Mouse (Mus musculus) erythroid progenitor cell, adult 5-6 weeks (primary cell): ENCODE measurements around the gene Rab37. TPM values are rescaled to one million over a fixed set of nuclear protein-coding genes. Genes with fewer than 3 reads are reported as not detected.

Experiments
- ATAC-seq: replicated peaks from 2 replicates; pipeline ENCODE4 v1.8.0; 2016; ENCODE audit warnings: moderate number of reproducible peaks, mild to moderate bottlenecking, moderate TSS enrichment, inconsistent platforms; ENCODE audit not compliant: poor library complexity, low FRiP score, severe bottlenecking
- total RNA-seq, 2 experiments: library from RNA; stranded (forward) in 1 of 2; stranded (reverse) in 1 of 2; fragments of 150-400 nt in 1 of 2; fragments of 186-747, 209-891 nt in 1 of 2; gene quantifications; 2 replicates each; pipeline versions ENCODE4 v1.2.3 to v1.2.4; 2015 to 2017; ENCODE audit warnings: low replicate concordance in 2 of 2

Gene Rab37
- total RNA-seq, 2 experiments from 2014 or later, result 5.8 to 10.5 TPM

DNA sequence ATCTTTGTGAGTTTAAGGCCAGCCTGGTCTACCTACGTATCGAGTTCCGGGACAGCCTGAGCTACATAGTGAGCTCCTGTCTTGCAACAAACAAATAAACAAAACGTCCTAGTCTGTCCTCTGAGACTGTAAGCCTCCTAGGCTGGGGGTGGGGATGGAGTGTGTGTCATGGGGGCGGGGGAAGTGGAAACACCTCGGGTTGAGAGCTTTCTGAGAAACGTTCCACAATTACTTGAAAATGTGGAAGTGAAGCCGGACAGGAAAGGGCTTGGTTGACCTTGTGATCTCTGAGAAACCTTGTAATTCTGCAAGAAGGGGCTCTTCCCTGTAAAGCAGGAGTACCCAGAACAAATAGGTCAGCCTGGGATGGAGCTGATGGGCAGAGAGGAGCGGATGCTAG lies 28.2 kb downstream of the Rab37 start:
- ATAC-seq, result no peak

DNA sequence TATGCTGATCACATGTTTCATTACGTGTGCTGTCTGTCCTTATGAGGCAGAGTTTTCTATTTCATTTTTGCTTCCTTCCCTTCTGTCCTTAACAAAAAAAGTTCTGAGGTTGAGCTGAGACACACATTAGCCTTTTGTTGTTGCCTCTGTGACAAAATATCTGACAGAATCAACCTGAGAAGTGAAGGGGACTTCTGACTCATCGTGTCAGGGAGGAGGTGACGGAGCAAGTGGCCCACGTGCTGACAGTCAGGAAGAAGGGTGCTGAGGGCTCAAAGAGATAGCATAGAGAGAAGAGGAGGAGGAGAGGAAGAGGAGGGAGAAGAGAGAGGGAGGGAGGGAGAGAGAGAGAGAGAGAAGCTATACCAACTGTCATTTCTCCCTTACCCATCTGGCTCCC lies 37.3 kb downstream of the Rab37 start:
- ATAC-seq, result no peak

DNA sequence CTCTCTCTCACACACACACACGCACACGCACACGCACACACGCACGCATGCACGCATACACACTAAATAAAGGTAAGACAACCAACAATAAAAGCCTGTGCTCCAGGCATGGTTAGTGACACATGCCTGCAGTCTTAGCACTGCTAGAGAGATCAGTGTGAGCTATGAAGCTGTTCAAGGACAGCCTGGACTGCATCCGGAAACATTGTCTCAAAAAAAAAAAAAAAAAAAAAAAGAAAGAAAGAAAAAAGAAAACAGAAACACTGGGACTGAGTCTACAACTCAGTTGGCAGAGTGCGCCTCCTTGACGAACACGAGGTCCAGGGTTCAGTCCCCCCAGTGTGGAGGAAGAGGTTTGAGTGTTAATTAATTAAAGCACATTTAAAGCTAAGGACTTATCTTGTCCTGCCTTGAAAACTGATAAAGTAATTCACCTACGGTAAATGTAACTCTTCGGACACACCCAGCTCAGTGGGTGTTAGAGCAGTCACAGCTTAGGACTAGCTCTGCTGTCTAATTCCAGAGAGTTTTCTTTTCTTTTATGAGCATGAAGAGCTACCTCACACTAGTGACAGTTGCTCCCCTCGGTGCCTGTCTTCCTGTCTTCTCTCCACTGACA lies 38.4 kb downstream of the Rab37 start:
- no peak for ATAC-seq

DNA sequence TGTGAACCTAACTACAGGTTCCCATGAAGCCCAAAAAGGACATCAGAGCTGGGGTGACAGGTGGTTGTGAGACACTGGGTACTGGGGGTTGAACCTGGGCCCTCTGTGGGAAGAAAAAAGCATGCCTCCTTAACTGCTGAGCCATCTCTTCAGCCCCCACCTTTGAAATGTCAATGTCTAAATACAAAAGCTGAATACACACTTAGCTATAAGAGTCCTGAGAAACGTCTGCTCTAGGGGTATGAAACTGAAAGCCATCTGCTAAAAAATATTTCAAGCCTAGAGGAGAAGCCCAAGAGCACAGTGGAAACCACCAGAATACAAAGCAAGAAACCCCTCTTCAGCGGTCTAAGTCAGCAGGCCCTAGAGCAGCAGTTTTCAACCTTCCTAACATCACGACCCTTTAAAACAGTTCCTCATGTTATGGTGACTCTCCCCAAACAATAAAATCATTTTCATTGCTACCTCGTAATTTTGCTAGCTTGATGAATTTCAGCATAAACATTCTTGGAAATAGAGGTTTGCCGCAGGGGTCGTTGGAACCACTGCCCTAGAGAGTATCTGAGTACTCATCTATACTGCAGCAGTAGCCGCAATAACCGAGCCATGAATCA lies 40.6 kb downstream of the Rab37 start:
- ATAC-seq, result no peak

DNA sequence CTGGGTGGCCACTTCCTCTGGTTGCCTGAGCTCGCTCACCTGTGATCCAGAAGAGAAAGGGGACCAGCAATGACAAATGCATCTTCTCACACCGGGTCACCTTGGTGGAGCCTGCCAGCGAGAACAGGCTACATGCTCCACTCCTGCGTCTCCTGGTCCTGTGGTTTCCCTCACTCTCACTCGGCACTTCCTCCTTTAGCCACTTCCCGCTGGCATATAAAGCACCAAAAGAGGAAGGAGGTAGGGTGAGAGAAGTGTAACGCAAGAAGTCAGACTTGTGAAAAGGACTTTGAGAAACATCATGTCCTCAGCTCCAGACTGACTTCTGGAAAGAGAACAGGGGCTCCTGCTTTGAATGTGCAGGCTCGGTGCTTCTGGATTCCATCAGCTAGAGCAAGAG lies 42.6 kb downstream of the Rab37 start, which contains the start of gene Cd300lf:
Gene Cd300lf, minus strand, starts transcription at position 193 of the 400 bp plus-strand sequence.
- ATAC-seq, result no peak

DNA sequence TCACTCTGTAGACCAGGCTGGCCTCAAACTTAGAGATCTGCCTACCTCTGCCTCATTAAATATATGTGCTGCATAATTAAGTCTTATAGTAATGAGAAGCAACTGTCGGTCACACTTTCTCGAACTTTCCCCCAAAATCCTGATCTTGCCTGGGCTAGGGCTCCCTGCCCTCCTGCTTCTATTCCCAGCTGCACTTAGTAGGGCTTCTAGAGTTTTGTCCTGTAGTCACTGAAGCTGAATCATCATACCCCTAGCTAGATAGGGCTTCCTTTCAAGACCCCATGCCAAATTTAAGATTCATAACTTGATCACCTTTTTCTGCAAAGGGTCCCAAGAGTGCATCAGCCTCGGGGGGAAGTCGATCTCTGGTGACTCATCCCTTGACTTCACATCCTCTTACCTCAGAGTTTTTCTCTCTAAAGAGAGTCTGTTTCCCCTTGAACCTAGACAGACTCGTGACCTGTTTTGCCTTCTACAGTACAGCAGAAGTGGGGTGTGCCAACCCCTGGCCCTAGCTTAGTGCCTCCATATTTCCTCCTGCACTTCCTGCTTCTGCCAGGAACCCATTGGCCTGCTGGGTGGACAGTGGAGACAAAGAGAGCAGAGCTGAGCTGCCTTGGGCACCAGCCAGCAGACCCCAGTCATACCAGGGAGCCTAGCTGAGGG lies 47.5 kb downstream of the Rab37 start:
- no peak for ATAC-seq

DNA sequence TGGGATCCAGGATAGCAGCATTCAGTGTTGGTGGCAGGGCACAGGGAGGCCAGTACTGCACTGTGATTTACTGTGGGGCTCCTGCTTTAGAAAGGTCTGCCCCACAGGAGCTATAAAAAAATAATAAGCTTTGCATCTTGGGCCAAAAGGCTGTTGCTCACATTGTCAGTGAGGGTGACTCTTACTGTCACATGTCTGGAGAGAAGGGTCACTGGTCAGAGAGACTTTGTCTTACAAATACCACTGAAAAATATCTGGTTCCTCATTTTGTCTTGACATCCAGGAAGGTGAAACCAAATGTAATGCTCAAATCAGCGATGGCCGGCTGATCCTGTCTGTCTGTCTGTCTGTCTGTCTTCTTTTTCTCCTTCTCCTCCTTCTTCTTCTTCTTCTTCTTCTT lies 50.7 kb downstream of the Rab37 start:
- no peak for ATAC-seq

DNA sequence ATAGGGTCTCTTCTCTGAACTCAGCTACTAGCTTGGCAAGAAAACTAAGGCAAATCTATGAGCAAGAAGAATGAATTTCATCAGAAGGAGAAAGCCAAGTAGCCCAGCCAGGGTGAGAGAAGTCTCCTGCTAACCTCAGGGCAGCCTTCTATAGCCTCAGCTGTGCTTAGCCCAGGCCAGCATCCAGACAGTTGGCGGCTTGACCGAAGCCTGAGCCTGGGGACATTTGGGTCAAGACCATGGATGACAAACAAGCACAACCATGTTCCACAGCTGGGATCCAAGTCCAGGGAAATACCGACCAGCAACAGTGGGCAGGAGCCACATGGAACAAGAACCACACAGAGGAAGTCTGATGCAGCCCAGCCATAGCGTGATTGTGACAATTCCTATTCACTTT lies 56.6 kb downstream of the Rab37 start:
- ATAC-seq, result no peak

DNA sequence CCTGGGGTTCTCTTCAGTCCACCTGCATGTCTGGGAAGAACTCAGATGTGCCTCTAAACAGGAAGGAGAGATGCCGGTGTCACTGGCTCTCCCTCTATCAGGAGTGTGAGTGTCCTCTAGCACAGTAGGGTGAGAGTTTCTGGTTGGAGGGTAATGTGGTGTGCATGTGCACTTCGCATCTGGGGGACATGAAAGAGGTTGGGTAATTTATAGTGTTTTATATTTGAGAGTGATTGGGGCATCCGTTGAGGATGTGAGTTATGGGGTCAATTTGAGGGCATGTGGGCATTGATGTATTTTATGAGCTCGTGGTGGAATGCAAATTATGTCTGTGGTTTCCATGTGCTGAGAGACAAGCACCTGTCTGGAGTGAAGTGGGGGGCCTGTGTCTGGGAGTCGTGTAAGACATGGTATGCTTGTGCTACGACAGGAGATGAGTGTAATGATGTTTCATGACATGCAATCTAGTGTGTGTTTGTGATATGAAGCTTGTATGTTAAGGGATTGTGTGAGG lies 59.6 kb downstream of the Rab37 start:
- no peak for ATAC-seq

DNA sequence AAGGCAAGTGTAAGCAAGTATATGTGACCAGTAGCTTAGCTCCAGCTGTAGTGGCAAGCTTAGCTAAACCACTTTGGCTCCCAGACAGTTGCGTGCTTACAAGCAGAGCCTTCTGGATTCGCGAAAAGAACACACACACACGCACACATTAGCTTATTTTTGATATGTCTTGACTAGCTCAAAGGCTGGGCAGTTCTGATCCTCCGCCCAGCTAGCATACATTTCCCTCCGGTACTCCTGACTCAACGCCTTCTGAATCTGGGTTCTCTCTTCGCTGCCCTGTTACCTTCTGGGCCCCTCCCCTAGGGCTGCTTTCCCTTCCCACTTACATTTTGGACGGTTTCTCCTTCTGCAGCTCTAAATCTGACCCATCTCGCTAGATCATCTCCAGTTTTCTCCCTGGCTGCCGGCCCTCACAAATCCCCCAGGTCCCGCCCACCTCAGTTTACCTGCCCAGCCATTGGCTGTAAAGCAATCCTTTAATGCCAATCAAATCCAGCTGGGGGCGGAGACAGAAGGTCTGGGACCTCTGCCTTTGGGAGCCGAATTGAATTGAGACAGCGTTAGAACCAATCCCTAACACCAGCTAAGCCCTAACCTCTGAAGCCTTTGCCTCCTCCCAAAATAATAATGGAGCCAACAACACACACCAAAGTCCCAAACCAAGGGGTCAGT lies 60.7 kb downstream of the Rab37 start:
- no peak for ATAC-seq

DNA sequence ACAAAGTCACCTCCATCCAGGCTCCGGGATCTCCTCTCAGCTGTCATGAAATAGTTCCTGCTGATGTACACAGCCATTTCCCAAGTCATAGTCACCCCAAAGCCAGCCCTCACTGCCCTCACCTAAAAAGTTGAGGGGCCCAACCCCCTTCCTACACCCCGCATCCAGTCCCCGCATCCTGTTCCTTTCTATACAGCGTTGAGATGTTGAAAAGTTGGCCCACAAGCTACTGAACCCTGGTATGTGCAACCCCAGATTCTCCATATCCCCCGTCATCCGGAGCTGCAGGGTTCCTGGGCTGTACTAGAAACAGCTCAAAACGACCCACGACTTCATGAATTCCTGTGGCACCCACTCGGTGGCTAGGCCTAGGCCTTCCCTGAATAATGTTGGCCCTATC lies 61.9 kb downstream of the Rab37 start:
- no peak for ATAC-seq

DNA sequence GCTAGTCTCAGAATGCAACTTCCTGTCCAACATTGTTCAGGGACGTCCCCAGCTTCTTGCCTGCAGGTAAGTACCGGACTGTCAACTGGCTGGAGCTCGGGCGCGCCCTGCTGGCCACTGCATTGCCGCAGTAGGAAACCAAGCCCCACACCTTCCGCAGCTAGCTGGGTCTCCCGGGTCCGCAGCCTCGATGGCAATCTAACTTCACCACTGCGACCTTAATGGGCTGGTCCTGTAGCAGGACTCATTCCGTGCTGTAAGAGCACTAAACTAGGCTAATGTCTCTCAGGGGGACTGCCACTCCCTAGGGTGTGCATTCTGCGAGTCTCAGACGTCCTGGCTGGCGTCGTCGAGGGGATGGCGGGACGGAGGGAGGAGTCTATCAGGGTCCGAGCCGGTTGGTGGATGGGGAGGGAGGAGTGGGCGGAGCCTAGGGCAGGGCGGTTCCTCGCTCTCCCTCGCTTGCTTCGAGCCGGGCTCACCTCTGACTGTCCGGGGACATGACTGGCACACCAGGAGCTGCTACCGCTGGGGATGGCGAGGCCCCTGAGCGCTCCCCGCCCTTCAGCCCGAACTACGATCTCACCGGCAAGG lies 62.6 kb downstream of the Rab37 start:
- peak; percentile 74 for ATAC-seq

DNA sequence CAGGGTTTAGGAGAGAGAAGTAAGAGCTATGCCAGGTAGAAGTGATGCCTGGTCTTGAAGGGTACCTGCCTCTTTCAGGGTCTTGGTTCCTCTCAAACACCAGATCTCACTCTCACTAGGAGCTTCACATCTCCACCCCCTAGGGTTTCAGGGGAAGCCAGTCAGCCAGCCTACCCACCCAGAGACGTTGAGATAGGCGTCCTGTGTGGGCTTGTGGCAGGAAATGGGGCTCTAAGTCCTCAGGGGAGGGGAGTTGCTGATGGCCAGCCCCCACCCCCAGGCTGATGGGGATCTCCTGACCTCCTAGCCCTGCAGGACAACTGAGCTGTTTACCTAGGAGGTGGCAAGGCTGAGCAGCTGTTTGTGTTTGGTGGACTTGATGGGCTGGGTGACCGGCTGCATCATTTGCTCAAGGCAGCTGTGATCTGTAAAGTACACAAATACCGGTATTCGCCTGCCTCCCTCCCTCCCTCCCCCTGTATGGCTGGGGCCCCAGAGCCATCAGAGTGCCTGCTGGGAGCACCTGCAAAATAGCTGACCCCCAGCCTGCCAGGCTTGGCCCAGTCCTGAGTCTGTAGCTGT lies 63.9 kb downstream of the Rab37 start:
- no peak for ATAC-seq

DNA sequence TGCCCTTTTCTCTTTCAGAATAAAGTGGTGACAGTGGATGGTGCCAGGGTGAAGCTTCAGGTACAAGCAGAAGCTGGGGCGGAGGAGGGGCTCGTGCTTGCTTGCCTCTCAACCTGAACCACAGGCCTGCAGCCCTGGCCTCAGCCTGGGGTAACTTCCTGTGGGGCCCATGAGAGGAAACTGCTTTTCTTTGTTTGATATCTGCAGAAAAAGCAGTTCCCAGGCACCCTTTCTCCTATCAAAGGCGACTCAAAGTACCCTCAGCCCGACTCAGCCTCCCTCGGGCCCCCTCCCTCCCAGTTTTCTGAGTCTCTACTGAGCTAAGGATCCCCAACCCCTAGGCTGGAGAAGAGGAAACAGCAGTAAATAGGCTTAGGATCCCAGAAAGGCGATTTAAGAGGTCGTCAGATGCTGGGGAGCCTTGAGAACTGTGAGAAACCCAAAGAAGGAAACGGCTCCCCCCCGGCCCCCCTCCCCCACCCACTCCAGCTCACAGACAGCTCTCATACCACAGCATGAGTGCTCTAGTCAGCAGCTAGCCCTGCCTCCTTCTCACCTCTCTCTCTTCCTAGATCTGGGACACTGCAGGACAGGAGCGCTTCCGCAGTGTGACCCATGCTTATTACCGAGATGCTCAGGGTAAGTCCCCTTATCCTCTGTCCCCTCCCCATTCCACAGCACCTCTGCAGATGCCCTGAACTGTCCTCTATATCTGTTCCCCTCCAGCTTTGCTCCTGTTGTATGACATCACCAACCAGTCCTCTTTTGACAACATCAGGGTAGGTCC lies 66.9 kb downstream of the Rab37 start:
- no peak for ATAC-seq

DNA sequence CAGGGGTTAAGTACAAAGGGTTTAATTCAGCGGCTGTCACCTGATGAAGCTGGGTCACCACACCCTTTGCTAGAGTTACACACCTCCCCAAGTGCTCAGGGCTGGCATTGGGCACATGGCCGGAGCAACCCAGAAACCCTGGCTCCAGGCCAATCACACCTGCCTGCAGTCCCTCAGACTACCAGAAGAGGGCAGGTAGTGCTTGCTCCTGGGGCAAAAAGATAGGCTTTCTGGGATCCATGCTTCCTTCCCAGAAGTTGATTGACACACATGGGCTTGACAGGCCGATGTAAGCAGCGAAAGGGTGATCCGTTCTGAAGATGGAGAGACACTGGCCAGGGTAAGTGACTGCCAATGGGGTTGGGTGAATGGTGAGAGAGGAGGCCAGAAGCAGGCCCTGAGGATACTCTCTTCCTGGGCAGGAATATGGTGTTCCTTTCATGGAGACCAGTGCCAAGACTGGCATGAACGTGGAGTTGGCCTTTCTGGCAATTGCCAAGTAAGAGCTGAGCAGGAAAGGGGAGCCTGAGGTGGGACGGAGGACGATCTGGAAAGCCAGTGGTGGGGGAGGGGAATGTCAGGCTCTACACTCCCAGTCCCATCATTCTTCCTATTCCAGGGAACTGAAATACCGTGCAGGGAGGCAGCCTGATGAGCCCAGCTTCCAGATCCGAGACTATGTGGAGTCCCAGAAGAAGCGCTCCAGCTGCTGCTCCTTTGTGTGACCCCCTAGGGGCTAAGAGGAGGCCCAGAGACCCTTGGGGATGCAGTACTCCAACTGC lies 69.0 kb downstream of the Rab37 start:
- ATAC-seq, result no peak

DNA sequence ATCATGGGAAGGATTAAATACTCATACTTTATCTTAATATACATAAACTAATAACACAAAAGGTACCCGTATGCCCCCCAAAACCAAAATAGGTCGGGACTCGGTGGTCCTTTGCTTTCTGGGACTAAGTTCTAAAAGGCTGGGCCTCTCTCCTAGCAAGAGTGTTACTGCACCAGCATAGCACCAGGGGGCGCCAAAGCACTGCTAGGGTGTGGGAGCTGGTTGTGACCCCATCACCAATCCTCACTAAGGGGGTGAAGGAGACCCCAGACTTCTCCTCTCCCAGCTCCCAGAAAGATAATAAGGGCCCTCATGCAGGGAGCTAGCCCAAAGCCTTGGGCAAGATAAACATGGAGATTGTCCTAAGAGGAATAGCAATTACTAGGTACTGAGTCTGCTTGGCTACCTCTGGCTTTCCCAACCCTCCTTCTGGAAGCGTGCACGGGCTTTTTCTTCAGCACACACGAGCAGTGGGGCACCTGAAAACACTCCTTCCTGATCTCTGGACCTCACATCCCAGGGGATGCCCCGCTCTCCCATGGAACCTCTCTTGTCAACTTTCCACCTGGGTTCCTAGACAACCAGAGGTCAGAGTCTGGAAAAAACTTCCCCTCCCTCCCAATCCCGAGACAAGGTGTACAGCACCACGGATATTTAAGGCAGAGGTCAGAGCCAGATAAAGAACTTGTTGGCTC lies 69.8 kb downstream of the Rab37 start:
- ATAC-seq, result no peak

DNA sequence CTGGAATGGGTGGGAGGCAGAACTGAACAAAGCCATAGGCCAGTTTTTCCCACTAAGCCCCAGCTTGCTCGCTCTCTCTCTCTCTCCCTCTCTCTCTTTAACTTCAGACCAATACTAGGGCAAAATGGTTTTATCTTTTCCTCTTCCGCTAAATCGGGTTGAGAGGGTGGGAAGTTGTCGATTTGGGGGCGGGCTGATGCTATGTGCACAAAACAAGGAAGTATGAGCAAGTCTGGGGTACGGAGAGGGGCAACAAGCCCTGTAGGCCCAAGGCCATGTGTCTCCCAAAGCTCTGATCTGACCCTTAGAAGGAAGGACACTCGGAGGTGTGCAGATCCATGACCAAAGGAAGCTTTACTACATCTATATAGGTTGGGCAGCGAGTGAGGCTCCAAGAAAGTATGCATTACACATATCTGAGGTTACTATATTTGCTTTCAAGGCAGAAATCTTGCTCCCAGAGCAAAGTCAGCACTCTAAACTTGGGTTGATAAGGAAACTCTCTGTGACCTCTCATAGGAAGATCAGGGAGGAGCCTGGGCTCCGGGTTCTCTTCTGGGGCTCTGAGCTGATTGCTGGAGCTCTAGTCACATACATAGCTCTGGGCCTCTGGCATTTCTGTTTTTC lies 70.5 kb downstream of the Rab37 start:
- no peak for ATAC-seq
